Mouse (Mus musculus) hindbrain, embryonic 14.5 days (tissue): ENCODE measurements around the gene Ruvbl2. TPM values are rescaled to one million over a fixed set of nuclear protein-coding genes. Genes with fewer than 3 reads are reported as not detected.

Source experiments
- ATAC-seq: fragments of 200-750 bp; cut with Nextera tagmentation; 2 replicates; pipeline ENCODE4 v1.8.0; 2017; ENCODE audit warnings: moderate number of reproducible peaks, mild to moderate bottlenecking, moderate TSS enrichment, moderate library complexity; ENCODE audit not compliant: low FRiP score
- DNase-seq: peaks from one replicate; pipeline ENCODE4 v3.0.0-alpha.2; 2015; ENCODE audit warnings: low spot score
- H3K27ac ChIP-seq: fragments of 300-500 bp; sonication (generic); 2 replicates; pipeline ENCODE4 v1.5.1; 2014; ENCODE audit warnings: mild to moderate bottlenecking, moderate library complexity
- H3K27me3 ChIP-seq: fragments of 300-500 bp; sonication (generic); 2 replicates; pipeline ENCODE4 v1.6.1; 2014; ENCODE audit warnings: mild to moderate bottlenecking, low read length, mixed read lengths; ENCODE audit not compliant: control insufficient read depth, insufficient read depth
- H3K36me3 ChIP-seq: fragments of 300-500 bp; sonication (generic); replicated peaks from 2 replicates; pipeline ENCODE4 v1.6.1; 2014; ENCODE audit not compliant: control insufficient read depth, insufficient read depth
- H3K4me1 ChIP-seq: fragments of 300-500 bp; sonication (generic); replicated peaks from 2 replicates; pipeline ENCODE4 v1.6.1; 2014; ENCODE audit warnings: antibody characterized with exemption, low read length, mixed read lengths; ENCODE audit not compliant: control insufficient read depth, insufficient read depth
- H3K4me2 ChIP-seq: fragments of 300-500 bp; sonication (generic); replicated peaks from 2 replicates; pipeline ENCODE4 v1.6.1; 2014; ENCODE audit warnings: mild to moderate bottlenecking, moderate library complexity
- H3K4me3 ChIP-seq: fragments of 300-500 bp; sonication (generic); replicated peaks from 2 replicates; pipeline ENCODE4 v1.5.1; 2014; ENCODE audit warnings: mild to moderate bottlenecking, low read length
- H3K9ac ChIP-seq: fragments of 300-500 bp; sonication (generic); 2 replicates; pipeline ENCODE4 v1.6.1; 2014
- H3K9me3 ChIP-seq: fragments of 300-500 bp; sonication (generic); 2 replicates; pipeline ENCODE4 v1.6.1; 2016; ENCODE audit warnings: low read length; ENCODE audit not compliant: control insufficient read depth
- WGBS: fragments of 180-500 bp; shearing (Covaris S2); extraction: QIAGEN DNeasy Blood & Tissue Kit; methylation state at CpG from one replicate; pipeline ENCODE4 v1.1.7; 2014; 5-methylcytosine and 5-hydroxymethylcytosine counted together
- polyA plus RNA-seq: library from polyadenylated mRNA; unstranded; fragments of >200 nt; fragmentation: Nextera tagmentation; extraction: Ambion mirVana; gene quantifications from 2 replicates; pipeline ENCODE4 v1.2.1, GENCODE M21; 2014

The Ruvbl2 gene
- polyA plus RNA-seq, 1 experiment from 2014 or later, result 83.9 TPM

DNA sequence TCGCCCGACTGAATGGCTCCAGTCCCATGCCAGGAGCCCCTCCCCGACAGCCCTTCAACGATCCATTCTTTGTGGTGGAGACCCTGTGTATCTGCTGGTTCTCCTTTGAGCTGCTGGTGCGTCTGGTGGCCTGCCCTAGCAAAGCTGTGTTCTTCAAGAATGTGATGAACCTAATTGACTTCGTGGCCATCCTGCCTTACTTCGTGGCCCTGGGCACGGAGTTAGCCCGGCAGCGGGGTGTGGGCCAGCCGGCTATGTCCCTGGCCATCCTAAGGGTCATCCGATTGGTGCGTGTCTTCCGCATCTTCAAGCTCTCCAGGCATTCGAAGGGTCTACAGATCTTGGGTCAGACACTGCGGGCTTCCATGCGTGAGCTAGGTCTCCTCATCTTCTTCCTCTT lies 28.9 kb downstream of the Ruvbl2 start:
- no peak overlapping the region for H3K4me2 ChIP-seq
- WGBS, result 88% methylated on average over 17 of the region's 17 CpGs
- peaks cover 92% of the 10 kb centered on the region for H3K27me3 ChIP-seq
- no peak overlapping the region for H3K9ac ChIP-seq
- no peak overlapping the region for H3K27ac ChIP-seq
- H3K4me3 ChIP-seq, result no peak overlapping the region
- ATAC-seq (no peak), DNase-seq (no peak)
- no peaks in the 10 kb centered on the region for H3K36me3 ChIP-seq
- H3K4me1 ChIP-seq, result peaks cover 9% of the 10 kb centered on the region
- no peaks in the 10 kb centered on the region for H3K9me3 ChIP-seq

DNA sequence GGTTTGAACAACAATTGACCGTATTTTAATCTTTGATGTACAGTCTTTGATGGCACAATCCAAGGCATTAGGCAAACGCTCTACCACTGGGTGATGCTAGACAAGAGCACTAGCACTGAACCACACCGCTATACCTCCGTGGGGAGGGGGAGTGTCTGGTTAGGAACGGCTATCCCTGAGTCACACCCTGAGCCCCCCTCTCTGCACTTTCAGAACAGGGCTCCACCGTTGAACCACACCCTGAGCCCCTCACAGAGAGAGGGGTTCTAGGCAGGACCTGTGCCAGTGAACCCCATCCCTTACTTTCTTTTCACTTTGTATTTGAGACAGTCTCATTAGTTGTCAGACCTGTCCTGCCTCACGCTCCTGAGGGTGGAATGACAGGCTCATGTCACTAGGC lies 29.5 kb downstream of the Ruvbl2 start:
- DNase-seq (no peak), ATAC-seq (no peak)
- peaks cover 3% of the 10 kb centered on the region for H3K4me1 ChIP-seq
- no peaks in the 10 kb centered on the region for H3K36me3 ChIP-seq
- H3K4me3 ChIP-seq, result no peak overlapping the region
- 67% methylated on average over 7 of the region's 7 CpGs for WGBS
- no peaks in the 10 kb centered on the region for H3K9me3 ChIP-seq
- peaks cover 86% of the 10 kb centered on the region for H3K27me3 ChIP-seq
- no peak overlapping the region for H3K27ac ChIP-seq
- H3K4me2 ChIP-seq, result no peak overlapping the region
- no peak overlapping the region for H3K9ac ChIP-seq

DNA sequence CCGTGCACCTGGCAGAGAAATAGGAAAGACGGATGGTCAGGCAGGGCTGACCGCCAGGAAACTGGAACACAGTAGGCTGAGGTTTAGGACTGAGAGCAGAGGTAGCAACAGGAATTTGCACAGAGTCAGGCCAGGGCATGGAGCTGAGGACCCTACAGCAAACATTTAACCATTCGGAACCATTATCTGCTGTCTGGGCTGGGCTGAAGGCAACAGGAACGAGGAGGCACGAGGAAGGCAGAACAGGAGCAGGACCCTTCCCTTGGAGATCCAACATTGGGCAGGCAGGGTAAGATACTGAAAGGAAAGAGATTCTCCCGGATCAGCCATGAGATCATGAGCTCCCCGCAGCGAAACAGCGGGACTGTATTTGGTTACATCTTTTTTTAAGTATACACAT lies 30.1 kb downstream of the Ruvbl2 start:
- DNase-seq (no peak), ATAC-seq (no peak)
- no peak overlapping the region for H3K27ac ChIP-seq
- H3K9ac ChIP-seq, result no peak overlapping the region
- peaks cover 81% of the 10 kb centered on the region for H3K27me3 ChIP-seq
- no peak overlapping the region for H3K4me3 ChIP-seq
- 84% methylated on average over 10 of the region's 10 CpGs for WGBS
- H3K4me2 ChIP-seq, result no peak overlapping the region
- no peaks in the 10 kb centered on the region for H3K36me3 ChIP-seq
- H3K9me3 ChIP-seq, result no peaks in the 10 kb centered on the region
- no peaks in the 10 kb centered on the region; the same call in 1 of the 2 replicates for H3K4me1 ChIP-seq

DNA sequence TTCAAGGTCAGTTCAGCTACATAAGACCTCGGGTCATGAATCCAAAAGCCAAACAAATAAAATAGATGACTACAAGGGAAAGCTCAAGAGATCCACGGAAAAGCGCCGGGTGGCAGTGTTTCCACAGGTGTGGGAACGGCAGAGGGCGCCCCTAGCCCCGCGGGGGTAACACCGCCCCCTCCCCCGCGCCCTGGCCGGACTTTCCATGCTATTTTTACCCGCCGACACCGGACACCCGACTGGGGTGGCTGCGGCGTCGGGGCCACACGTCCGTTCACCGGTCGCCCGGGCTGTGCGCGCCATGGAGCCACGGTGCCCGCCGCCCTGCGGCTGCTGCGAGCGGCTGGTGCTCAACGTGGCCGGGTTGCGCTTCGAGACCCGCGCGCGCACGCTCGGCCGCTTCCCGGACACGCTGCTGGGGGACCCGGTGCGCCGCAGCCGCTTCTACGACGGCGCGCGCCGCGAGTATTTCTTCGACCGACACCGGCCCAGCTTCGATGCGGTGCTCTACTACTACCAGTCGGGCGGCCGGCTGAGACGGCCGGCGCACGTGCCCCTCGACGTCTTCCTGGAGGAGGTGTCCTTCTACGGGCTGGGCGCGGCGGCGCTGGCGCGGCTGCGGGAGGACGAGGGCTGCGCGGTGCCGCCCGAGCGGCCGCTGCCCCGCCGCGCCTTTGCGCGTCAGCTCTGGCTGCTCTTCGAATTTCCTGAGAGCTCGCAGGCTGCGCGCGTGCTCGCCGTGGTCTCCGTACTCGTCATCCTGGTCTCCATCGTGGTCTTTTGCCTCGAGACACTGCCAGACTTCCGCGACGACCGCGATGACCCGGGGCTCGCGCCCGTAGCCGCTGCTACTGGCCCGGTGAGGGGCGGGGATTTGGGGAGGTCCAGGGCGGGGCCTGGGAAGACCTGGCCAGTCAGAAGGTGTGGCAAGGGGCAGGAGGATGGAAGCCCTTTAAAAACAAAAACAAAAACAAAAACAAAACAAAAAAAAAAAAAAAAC lies 31.4 kb downstream of the Ruvbl2 start:
- H3K4me2 ChIP-seq, result peak overlapping the region; percentile 48
- H3K9me3 ChIP-seq, result no peaks in the 10 kb centered on the region
- no peaks in the 10 kb centered on the region for H3K36me3 ChIP-seq
- no peak overlapping the region for H3K27ac ChIP-seq
- peaks cover 67% of the 10 kb centered on the region for H3K27me3 ChIP-seq
- peak overlapping the region; percentile 26 for H3K4me3 ChIP-seq
- no peak for ATAC-seq
- no peaks in the 10 kb centered on the region; the same call in 1 of the 2 replicates for H3K4me1 ChIP-seq
- no peak for DNase-seq
- 2% methylated on average over 101 of the region's 114 CpGs for WGBS
- no peak overlapping the region for H3K9ac ChIP-seq

DNA sequence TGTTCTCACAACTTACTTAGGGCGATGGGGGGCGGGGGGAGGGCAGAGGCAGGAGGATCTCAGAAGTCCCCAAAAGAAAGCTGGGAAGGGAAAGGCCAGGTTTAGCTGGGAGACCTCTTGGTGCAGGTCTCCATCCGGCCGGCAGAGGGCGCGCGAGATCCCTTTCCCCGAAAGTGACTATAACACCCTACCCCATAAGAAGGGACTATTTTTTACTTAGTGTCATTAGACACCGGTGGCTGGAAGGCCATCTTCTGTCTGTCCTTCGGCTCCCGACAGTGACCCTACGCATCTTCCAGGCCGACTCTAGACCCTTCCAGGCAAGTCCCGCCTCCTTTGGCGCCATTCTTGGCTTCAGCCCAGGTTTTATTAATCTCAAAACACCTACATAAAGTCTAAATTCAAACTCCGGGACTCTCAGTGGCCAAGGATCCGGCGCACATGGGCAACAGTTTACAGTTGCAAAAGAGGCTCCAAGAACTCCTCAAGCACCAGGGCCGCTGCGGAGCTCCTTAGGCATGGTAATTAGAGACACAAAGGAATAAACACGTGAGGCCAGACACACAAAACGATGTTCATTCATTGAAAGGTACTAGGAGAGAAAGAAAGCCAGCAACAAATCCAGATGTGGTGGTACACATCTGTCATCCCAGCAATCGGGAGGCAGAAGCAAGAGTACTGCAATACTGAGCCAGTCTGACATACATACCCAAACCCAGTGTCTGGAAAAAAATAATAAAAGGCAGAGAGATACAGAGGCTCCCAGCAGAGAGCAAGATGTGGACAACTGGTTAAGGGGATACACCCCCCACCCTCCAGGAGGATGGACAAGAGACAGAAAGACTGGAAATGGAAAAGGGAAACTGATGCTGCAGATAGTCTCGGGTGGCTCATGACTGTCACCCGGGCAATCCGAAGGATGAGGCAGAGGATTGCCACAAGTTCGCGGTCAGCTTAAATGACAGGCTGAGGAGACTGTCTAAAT lies 32.5 kb downstream of the Ruvbl2 start, which contains the start of gene Kcna7:
TSS of gene Kcna7 (plus strand) at position 563 of the 985 bp plus-strand sequence.
- H3K4me2 ChIP-seq, result peak within 1 kb of the TSS; percentile 48
- H3K27me3 ChIP-seq, result peaks cover 57% of the 10 kb centered on the region
- ATAC-seq (no peak), DNase-seq (peak; percentile 37)
- no peak within 1 kb of the TSS for H3K9ac ChIP-seq
- H3K4me3 ChIP-seq, result peak within 1 kb of the TSS; percentile 26
- H3K36me3 ChIP-seq, result no peaks in the 10 kb centered on the region
- no peak within 1 kb of the TSS for H3K27ac ChIP-seq
- H3K4me1 ChIP-seq, result no peaks in the 10 kb centered on the region; the same call in 1 of the 2 replicates
- H3K9me3 ChIP-seq, result no peaks in the 10 kb centered on the region
- WGBS, result 10% methylated on average over 28 of the region's 28 CpGs

DNA sequence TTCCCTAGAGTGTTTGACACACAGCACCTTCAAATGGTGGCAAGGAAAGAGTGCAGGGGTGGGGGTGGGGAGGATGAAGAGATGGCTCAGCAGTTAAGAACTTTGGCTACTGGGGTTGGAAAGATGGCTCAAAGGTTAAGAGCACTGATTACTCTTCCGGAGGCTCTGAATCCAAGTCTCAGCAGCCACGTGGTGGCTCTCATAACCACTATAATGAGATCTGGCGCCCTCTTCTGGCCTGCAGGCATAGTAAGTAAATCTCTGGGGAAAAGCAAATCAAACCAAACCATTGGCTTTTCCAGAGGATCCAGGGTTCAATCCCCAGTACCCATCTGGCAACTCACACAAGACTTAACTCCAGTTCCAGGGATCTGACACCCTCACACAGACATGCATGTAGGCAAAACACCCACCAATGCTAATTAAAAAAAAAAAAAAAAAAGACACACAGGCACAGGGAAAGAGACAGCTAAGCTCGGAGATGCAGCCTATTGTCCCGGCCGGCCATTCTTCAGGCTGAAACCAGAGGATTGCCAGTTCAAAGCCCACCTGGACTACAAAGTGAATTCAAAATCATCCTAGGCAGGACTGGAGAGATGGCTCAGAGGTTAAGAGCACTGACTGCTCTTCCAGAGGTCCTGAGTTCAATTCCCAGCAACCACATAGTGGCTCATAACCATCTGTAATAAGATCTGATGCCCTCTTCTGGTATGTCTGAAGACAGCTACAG lies 34.2 kb downstream of the Ruvbl2 start:
- H3K27ac ChIP-seq, result no peak overlapping the region
- ATAC-seq, result no peak
- no peak overlapping the region for H3K9ac ChIP-seq
- H3K9me3 ChIP-seq, result no peaks in the 10 kb centered on the region
- no peak overlapping the region for H3K4me2 ChIP-seq
- H3K27me3 ChIP-seq, result peaks cover 40% of the 10 kb centered on the region
- no peaks in the 10 kb centered on the region for H3K36me3 ChIP-seq
- no peak overlapping the region for H3K4me3 ChIP-seq
- peak; percentile 66 for DNase-seq
- H3K4me1 ChIP-seq, result no peaks in the 10 kb centered on the region; the same call in 1 of the 2 replicates
- WGBS, result 47% methylated on average over 6 of the region's 6 CpGs

DNA sequence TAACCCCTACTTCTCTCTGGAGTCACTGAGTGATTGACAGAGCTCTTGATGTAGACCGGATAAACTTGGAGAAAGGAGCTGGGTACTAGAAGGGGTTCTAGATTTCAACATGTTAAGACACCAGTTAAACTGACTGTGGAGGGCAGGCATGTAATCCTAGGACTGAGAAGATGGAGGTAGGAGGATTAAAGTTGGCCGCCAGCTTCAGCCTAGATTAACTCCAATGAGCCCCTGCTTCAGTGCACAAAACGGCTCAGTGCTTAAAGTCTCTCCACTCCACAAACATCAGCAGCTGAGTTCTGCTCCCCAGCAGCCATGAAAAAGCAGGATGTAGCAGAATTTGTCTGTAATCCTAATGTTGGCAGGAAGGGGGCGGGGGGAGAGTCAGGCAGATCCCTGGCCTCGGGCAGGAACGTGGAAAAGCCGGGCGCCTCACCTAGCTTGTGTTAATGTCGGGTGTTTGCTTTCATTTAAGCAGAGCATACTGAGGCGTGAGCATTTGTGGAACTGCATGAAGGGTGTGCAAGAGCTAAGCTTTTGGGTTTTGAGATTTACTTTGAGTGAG lies 36.3 kb downstream of the Ruvbl2 start:
- no peaks in the 10 kb centered on the region; the same call in 1 of the 2 replicates for H3K4me1 ChIP-seq
- H3K9ac ChIP-seq, result no peak overlapping the region
- ATAC-seq (no peak), DNase-seq (no peak)
- no peaks in the 10 kb centered on the region for H3K9me3 ChIP-seq
- peaks cover 19% of the 10 kb centered on the region for H3K27me3 ChIP-seq
- no peak overlapping the region for H3K4me2 ChIP-seq
- no peak overlapping the region for H3K4me3 ChIP-seq
- H3K27ac ChIP-seq, result no peak overlapping the region
- 81% methylated on average over 10 of the region's 10 CpGs for WGBS
- H3K36me3 ChIP-seq, result no peaks in the 10 kb centered on the region

DNA sequence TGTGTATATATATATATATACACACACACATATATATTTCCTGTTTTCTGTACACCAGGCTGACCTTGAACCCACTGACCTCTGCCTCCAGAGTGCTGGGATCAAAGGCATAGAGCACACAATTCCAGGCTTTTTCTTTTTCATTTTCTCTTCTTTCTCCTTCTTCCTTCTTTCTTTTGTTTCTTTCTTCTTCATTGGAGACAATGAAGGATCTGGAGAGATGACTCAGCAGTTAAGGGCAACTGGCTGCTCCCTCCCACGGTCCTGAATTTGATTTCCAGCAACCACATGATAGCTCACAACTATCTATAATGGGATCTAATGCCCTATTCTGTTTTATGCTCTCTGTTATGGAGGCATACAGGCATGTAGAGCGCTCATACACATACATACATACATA lies 41.1 kb downstream of the Ruvbl2 start:
- no peak overlapping the region for H3K4me3 ChIP-seq
- no peak for ATAC-seq
- no peak overlapping the region for H3K9ac ChIP-seq
- no peak overlapping the region for H3K27ac ChIP-seq
- WGBS, result 78% methylated on average over 2 of the region's 2 CpGs
- H3K9me3 ChIP-seq, result no peaks in the 10 kb centered on the region
- H3K4me2 ChIP-seq, result no peak overlapping the region
- peaks cover 18% of the 10 kb centered on the region for H3K4me1 ChIP-seq
- H3K36me3 ChIP-seq, result peaks cover 5% of the 10 kb centered on the region
- H3K27me3 ChIP-seq, result no peaks in the 10 kb centered on the region
- no peak for DNase-seq
